Mouse (Mus musculus) monocyte, adult 5-6 weeks (primary cell): ENCODE measurements around the gene Qtrt1. TPM values are rescaled to one million over a fixed set of nuclear protein-coding genes. Genes with fewer than 3 reads are reported as not detected.
"Not testable (repeated sequence)": the region's sequence is repeated elsewhere in the genome, so short reads cannot be mapped to it uniquely, and the experiment has no call there.

Experiments
- ATAC-seq: fragments of 153-309, 156-312 bp; replicated peaks from 2 replicates; pipeline ENCODE4 v1.8.0; 2017; ENCODE audit warnings: mild to moderate bottlenecking; ENCODE audit not compliant: low TSS enrichment, insufficient number of reproducible peaks, severe bottlenecking, poor library complexity, low FRiP score
- total RNA-seq: library from RNA; stranded (forward); fragments of 200-1000, 200-491, 200-594 nt; gene quantifications from 3 replicates; pipeline ENCODE4 v1.2.3, GENCODE M21; 2017

Gene Qtrt1
- total RNA-seq, 1 experiment from 2014 or later = 7.3 TPM

- ATAC-seq = not testable (repeated sequence)
Measured at GRCm38 (mm10) chr9:21464565-21464928, 52.9 kb downstream of the Qtrt1 start.

DNA sequence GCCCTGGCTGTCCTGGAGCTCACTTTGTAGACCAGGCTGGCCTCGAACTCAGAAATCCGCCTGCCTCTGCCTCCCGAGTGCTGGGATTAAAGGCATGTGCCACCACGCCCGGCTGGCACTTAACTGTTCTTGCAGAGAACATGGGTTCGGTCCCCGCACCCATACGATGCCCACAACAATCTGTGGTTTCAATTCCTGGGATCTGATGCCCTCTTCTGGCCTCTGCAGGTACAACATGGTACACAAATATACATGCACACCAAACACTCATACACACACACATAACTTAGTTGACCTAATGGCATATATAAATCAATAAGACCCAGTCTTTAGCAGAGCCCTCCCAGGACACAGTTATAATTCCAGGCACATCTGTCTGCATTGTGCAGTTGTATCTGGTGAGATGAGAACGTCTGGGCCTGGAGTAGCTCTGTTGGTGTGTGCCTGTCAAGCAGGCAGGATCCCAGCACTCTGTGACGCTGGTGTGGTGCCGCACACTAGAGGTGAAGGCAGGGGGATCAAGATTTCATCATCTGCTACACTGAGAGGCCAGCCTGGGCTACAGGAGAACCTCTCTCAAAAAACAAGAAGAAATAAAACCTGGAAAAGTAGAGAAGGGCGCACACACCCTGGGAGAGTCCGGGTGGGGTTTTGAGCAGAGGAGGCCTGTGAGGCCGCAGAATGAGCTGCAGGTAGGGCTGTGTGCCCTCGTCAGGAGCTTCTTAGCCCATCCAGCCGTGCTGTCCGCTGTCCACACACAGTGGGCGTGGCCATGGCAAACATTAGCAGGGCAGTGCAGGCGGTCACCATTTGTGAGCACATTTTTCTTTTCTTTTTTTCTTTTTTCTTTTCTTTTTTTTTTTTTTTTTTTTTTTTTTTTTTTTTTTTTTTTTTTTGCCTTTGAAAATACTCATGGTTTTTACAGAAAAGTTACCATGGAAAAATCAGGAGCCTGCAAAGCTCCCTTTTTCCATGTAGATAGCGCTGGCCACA, 57.7 kb downstream of the Qtrt1 start:
- ATAC-seq = peak; percentile 75

Other genes with a start within 250 kb of the Qtrt1 start
- 2.1 to 5.6 TPM (median 2.5 TPM) in 3 replicates for gene Pde4a, start 246.1 kb upstream of the Qtrt1 start, total RNA-seq
- 21.7 to 32.5 TPM (median 22.1 TPM) in 3 replicates for gene Keap1, start 172.5 kb upstream of the Qtrt1 start, total RNA-seq
- gene S1pr5, start 163.4 kb upstream of the Qtrt1 start, total RNA-seq = 303 to 435 TPM (median 308 TPM) in 3 replicates
- gene Atg4d, start 146.5 kb upstream of the Qtrt1 start, total RNA-seq = 31.7 to 39.6 TPM (median 34.6 TPM) in 3 replicates
- gene Kri1, start 123.9 kb upstream of the Qtrt1 start, total RNA-seq = 91.2 to 154 TPM (median 120 TPM) in 3 replicates
- 58.8 to 83.6 TPM (median 66.5 TPM) in 3 replicates for gene Cdkn2d, start 120.4 kb upstream of the Qtrt1 start, total RNA-seq
- 1.6 to 2.0 TPM (median 1.8 TPM) in 3 replicates for gene Ap1m2, start 99.5 kb upstream of the Qtrt1 start, total RNA-seq
- 230 to 297 TPM (median 259 TPM) in 3 replicates for gene Slc44a2, start 91.1 kb upstream of the Qtrt1 start, total RNA-seq
- gene Ilf3, start 44.0 kb upstream of the Qtrt1 start, total RNA-seq = 47.3 to 58.8 TPM (median 54.8 TPM) in 3 replicates
- gene Dnm2, start 13.1 kb downstream of the Qtrt1 start, total RNA-seq = 178 to 219 TPM (median 197 TPM) in 3 replicates
- 3.2 to 6.6 TPM (median 6.3 TPM) in 3 replicates for gene Tmed1, start 98.4 kb downstream of the Qtrt1 start, total RNA-seq
- 191 to 299 TPM (median 267 TPM) in 3 replicates for gene AB124611, start 114.3 kb downstream of the Qtrt1 start, total RNA-seq
- gene Carm1, start 135.1 kb downstream of the Qtrt1 start, total RNA-seq = 13.5 to 23.0 TPM (median 17.2 TPM) in 3 replicates
- gene Timm29, start 180.9 kb downstream of the Qtrt1 start, total RNA-seq = 21.2 to 32.4 TPM (median 25.6 TPM) in 3 replicates
- 9.4 to 12.1 TPM (median 10.3 TPM) in 3 replicates for gene Yipf2, start 181.0 kb downstream of the Qtrt1 start, total RNA-seq
- 46.9 to 71.7 TPM (median 48.3 TPM) in 3 replicates for gene Smarca4, start 204.3 kb downstream of the Qtrt1 start, total RNA-seq